Mouse (Mus musculus) liver, embryonic 14.5 days (tissue): ENCODE results near the gene Tbc1d22a. TPM values are rescaled to one million over a fixed set of nuclear protein-coding genes. Genes with fewer than 3 reads are reported as not detected.

Source experiments
- ATAC-seq: fragments of 200-750 bp; cut with Nextera tagmentation; 2 replicates; pipeline ENCODE4 v1.8.0; 2017; ENCODE audit warnings: moderate number of reproducible peaks, mild to moderate bottlenecking, moderate library complexity; ENCODE audit not compliant: insufficient read depth
- DNase-seq, 3 experiments: peaks; one replicate each; pipeline ENCODE4 v3.0.0-alpha.2; 2012 to 2013; ENCODE audit warnings: low read depth in 3 of 3, low spot score in 3 of 3
- H3K27ac ChIP-seq: fragments of 300-500 bp; sonication (generic); 2 replicates; pipeline ENCODE4 v1.5.1; 2014; ENCODE audit warnings: moderate library complexity, mild to moderate bottlenecking, control low read depth, inconsistent platforms
- H3K27me3 ChIP-seq: fragments of 300-500 bp; sonication (generic); 2 replicates; pipeline ENCODE4 v1.6.1; 2014; ENCODE audit warnings: mild to moderate bottlenecking, low read length, moderate library complexity; ENCODE audit not compliant: control insufficient read depth, insufficient read depth
- H3K36me3 ChIP-seq: fragments of 300-500 bp; sonication (generic); replicated peaks from 2 replicates; pipeline ENCODE4 v1.6.1; 2014; ENCODE audit warnings: low read depth; ENCODE audit not compliant: control insufficient read depth, insufficient read depth
- H3K4me1 ChIP-seq, 2 experiments: fragments of 200-500 bp in 1 of 2; fragments of 300-500 bp in 1 of 2; sonication (generic) in 1 of 2; replicated peaks; 2 replicates each; pipeline ENCODE4 v1.6.1; 2012 to 2014; ENCODE audit warnings: antibody characterized with exemption in 1 of 2, inconsistent platforms in 1 of 2, low read length in 1 of 2; ENCODE audit not compliant: control insufficient read depth in 2 of 2, insufficient read depth in 2 of 2
- H3K4me2 ChIP-seq: fragments of 300-500 bp; sonication (generic); 2 replicates; pipeline ENCODE4 v1.6.1; 2014; ENCODE audit warnings: low read depth, mild to moderate bottlenecking, control low read depth, moderate library complexity
- H3K4me3 ChIP-seq, 2 experiments: fragments of 200-500 bp in 1 of 2; fragments of 300-500 bp in 1 of 2; sonication (generic) in 1 of 2; 2 replicates each; pipeline ENCODE4 v1.5.1; 2012 to 2014; ENCODE audit warnings: low read depth in 2 of 2, low read length in 2 of 2, mild to moderate bottlenecking in 2 of 2, control low read depth in 1 of 2, inconsistent platforms in 1 of 2, moderate library complexity in 1 of 2; ENCODE audit not compliant: insufficient read depth in 1 of 2
- H3K9ac ChIP-seq: fragments of 300-500 bp; sonication (generic); replicated peaks from 2 replicates; pipeline ENCODE4 v1.6.1; 2014; ENCODE audit warnings: mild to moderate bottlenecking, control low read depth, moderate library complexity
- H3K9me3 ChIP-seq: fragments of 300-500 bp; sonication (generic); 2 replicates; pipeline ENCODE4 v1.6.1; 2016; ENCODE audit warnings: low read length, mixed read lengths; ENCODE audit not compliant: control insufficient read depth
- CTCF ChIP-seq: IDR thresholded peaks from 2 replicates; pipeline ENCODE4 v1.5.1; 2016; ENCODE audit warnings: antibody characterized with exemption, low read depth, control low read depth
- EP300 ChIP-seq: IDR thresholded peaks from 2 replicates; pipeline ENCODE4 v1.6.1; 2016; ENCODE audit warnings: antibody characterized with exemption, low read depth
- WGBS: fragments of 180-500 bp; shearing (Covaris S2); extraction: QIAGEN DNeasy Blood & Tissue Kit; methylation state at CpG from one replicate; pipeline ENCODE4 v1.1.7; 2014; ENCODE audit not compliant: insufficient replicate concordance; 5-methylcytosine and 5-hydroxymethylcytosine counted together
- polyA plus RNA-seq, 2 experiments: library from polyadenylated mRNA; depleted of rRNA in 1 of 2; stranded (reverse) in 1 of 2; unstranded in 1 of 2; fragments of >200 nt; fragmentation: Nextera tagmentation in 1 of 2; extraction: Ambion mirVana in 1 of 2; gene quantifications; 2 replicates each; pipeline versions ENCODE4 v1.2.1 to v1.2.3; 2012 to 2014

The Tbc1d22a gene
- polyA plus RNA-seq, 2 experiments: 4.1 to 6.4 TPM

DNA sequence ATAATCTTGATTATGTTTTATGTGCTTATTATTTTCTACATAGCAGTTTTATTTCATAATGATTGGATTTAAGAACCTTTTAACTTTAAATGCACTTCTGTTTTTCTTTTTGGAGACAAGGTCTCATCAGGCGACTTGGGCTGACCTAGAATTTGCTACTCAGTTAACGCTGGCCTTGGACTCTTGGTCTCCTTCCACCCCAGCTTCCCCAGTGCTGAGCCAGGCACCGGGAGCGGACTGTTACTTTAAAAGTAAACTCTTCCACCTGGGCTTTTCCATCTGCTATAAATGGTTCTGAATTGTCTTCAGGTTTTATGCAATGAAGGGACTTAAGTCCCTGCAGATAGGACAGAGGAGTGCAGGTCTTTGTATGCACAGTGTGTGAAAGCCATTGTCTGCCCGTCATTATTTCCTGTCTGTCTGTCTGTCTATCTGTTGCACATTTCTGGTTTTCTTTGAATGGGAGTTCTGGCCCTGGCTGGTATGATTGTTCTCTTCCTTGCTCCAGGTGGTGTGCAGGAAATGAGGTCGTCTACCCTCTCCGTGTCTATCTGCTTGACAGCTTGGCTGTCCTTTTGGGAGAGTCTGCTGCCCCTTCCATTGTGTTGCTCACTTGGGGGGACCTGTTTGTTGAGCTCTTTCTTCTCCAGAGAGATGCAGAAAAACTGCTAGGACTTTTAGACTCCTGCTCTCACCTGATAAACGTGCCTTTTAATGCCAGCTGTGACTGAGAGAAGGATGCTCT, 117.4 kb downstream of the Tbc1d22a start:
- H3K27ac ChIP-seq: no peak overlapping the region
- DNase-seq: no peak
- H3K27me3 ChIP-seq: no peaks in the 10 kb centered on the region
- no peak overlapping the region for H3K9ac ChIP-seq
- H3K4me1 ChIP-seq: no peaks in the 10 kb centered on the region
- H3K36me3 ChIP-seq: no peaks in the 10 kb centered on the region
- no peaks in the 10 kb centered on the region for H3K9me3 ChIP-seq
- WGBS: 52% methylated on average over 8 of the region's 8 CpGs
- no peak for ATAC-seq
- no peak for TF ChIP-seq CTCF
- no peak for TF ChIP-seq EP300
- H3K4me3 ChIP-seq: no peak overlapping the region
- no peak overlapping the region for H3K4me2 ChIP-seq

DNA sequence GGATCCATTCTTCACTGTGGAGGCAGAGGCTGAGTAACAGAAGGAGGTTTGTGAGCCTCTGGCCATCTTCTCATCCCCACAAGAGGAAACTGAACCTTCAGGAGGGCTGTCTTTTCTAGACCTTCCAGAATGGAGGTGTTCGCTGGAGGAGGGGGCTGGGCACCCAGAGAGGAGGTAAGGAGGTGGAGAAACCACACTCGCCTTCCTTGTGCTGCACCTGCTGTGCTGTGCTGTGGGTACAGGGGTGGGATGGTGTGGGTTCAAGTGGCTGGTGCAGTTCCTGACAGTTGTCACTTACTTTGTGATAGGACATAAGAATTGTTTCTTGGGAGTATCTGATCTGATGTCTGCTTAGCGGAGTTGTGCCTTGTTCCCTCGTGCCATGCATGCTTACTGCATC, 118.9 kb downstream of the Tbc1d22a start:
- H3K4me1 ChIP-seq: no peaks in the 10 kb centered on the region
- H3K4me3 ChIP-seq: no peak overlapping the region
- no peaks in the 10 kb centered on the region for H3K9me3 ChIP-seq
- WGBS: 62% methylated on average over 4 of the region's 4 CpGs
- TF ChIP-seq CTCF: no peak
- H3K27me3 ChIP-seq: no peaks in the 10 kb centered on the region
- no peak overlapping the region for H3K27ac ChIP-seq
- no peak for ATAC-seq
- DNase-seq: no peak
- no peak overlapping the region for H3K4me2 ChIP-seq
- no peaks in the 10 kb centered on the region for H3K36me3 ChIP-seq
- H3K9ac ChIP-seq: no peak overlapping the region

DNA sequence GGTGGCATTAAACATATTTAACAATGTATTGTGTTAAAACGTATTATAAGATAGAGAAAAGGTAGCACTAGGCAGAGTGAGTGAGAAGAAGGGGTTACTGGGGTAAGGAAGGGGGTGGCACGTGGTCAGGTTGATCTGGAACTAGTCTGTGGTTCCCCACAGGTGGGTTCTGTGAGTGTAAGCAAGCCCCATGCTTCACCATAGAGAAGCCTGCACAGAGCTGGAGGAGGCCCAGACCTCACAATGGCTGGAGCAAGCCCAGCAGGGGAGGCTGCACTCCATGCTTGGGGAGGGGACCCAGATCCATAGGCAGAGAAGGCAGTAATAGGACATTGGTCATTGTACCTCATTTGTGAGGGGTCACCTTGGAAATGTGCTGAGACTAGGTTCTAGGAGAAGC, 119.3 kb downstream of the Tbc1d22a start:
- no peaks in the 10 kb centered on the region for H3K4me1 ChIP-seq
- TF ChIP-seq CTCF (no peak), EP300 (no peak)
- H3K9me3 ChIP-seq: no peaks in the 10 kb centered on the region
- no peaks in the 10 kb centered on the region for H3K36me3 ChIP-seq
- no peaks in the 10 kb centered on the region for H3K27me3 ChIP-seq
- ATAC-seq: no peak
- no peak overlapping the region for H3K4me2 ChIP-seq
- WGBS: 55% methylated on average over 2 of the region's 2 CpGs
- no peak overlapping the region for H3K27ac ChIP-seq
- no peak overlapping the region for H3K4me3 ChIP-seq
- DNase-seq: no peak
- H3K9ac ChIP-seq: no peak overlapping the region

DNA sequence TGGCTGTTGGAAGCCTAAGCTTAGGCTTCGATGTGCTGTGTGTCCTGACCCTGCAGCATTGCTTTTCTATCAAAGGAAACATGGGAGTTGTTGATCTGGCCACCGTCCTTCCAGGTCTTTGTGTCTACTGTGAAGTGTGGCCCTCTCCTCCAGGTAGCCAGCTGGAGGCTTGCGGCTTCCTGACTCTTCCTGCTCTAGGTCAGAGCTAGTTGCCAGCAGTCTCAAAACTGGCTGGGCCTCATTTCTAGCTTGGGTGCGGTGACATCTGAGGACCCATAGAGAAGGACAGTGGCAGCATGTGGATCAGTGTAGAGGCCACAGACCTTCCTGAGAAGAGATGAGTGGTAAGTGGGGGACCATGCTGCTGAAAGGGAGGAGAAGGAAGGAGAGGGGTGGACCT, 120.0 kb downstream of the Tbc1d22a start:
- Histone ChIP-seq H3K4me1 (no peaks in the 10 kb centered on the region), H3K27me3 (no peaks in the 10 kb centered on the region), H3K36me3 (no peaks in the 10 kb centered on the region), H3K9me3 (no peaks in the 10 kb centered on the region), H3K4me2 (no peak overlapping the region), H3K27ac (no peak overlapping the region), H3K4me3 (no peak overlapping the region), H3K9ac (no peak overlapping the region)
- DNase-seq: no peak
- WGBS: 77% methylated on average over 4 of the region's 4 CpGs
- ATAC-seq: no peak
- TF ChIP-seq CTCF (no peak), EP300 (no peak)

DNA sequence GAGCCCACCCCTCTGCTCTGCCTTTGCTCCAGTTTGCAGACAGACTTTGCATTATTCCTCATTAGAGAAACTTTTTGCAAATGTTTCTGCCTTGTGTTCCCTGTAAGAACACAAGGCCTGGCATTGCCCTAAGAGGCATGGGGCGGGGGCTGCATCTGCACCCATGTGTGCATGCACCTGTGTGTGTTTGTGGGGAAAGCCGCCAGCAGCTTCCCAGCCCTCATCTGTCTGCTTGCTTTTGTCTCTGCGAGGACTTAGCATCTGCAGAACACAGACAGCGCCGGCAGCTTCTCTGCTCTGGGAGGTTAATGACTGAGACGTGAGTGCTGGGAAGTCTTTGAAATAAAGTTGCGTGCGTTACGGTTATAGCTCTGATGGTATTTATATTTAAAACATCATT, 120.5 kb downstream of the Tbc1d22a start:
- no peaks in the 10 kb centered on the region for H3K27me3 ChIP-seq
- DNase-seq (no peak), ATAC-seq (no peak)
- no peaks in the 10 kb centered on the region for H3K9me3 ChIP-seq
- no peaks in the 10 kb centered on the region for H3K36me3 ChIP-seq
- H3K27ac ChIP-seq: no peak overlapping the region
- 79% methylated on average over 9 of the region's 9 CpGs for WGBS
- H3K9ac ChIP-seq: no peak overlapping the region
- H3K4me1 ChIP-seq: no peaks in the 10 kb centered on the region
- TF ChIP-seq EP300: no peak
- no peak for TF ChIP-seq CTCF
- H3K4me3 ChIP-seq: no peak overlapping the region
- no peak overlapping the region for H3K4me2 ChIP-seq
